Comparison of ENCODE assay signal across 8 mouse cellular contexts in genomic region chr7:100536804-100537518, GRCm38 (mm10). TPM values are rescaled to one million over a fixed set of nuclear protein-coding genes. Genes with fewer than 3 reads are reported as not detected.
A peak's percentile ranks its signal among the peaks of the same experiment; 100 is the strongest.
DNase-seq lines count a peak whose midpoint lies in the region; ATAC-seq and TF ChIP-seq lines count a peak whose summit lies in the region.

Gene Coa4, plus strand, starts transcription at chr7:100537071.

- H3K27me3 ChIP-seq in embryonic facial prominence, embryonic 13.5 days, result no peaks in the 10 kb centered on the region
- no peaks in the 10 kb centered on the region for H3K27me3 ChIP-seq in kidney, adult 2 months (replicated peaks; ENCODE audit: control insufficient read depth, insufficient read depth, low read length)
- no peaks in the 10 kb centered on the region for H3K27me3 ChIP-seq in limb, embryonic 12.5 days
- no peaks in the 10 kb centered on the region for H3K27me3 ChIP-seq in midbrain, embryonic 15.5 days (replicated peaks)
- no peaks in the 10 kb centered on the region for H3K27me3 ChIP-seq in spleen, adult 2 months (ENCODE audit: control insufficient read depth, insufficient read depth, low read length)

- DNase-seq in 3134 (ENCODE audit: extremely low read depth, insufficient read length, low spot score), result peak; percentile 92
- peak; percentile 86 to 90 for DNase-seq in adrenal gland, postnatal 36 days
- peak; percentile 90 to 92 for DNase-seq in heart, adult 18-20 months
- peak; percentile 94 for DNase-seq in kidney, adult 2 months
- DNase-seq in spleen, adult 2 months (ENCODE audit: low read depth in 1 of 2, low spot score in 2 of 2), result peak; percentile 79 to 88

- peaks cover 19% of the 10 kb centered on the region for H3K36me3 ChIP-seq in embryonic facial prominence, embryonic 13.5 days
- H3K36me3 ChIP-seq in kidney, adult 2 months (ENCODE audit: control insufficient read depth, insufficient read depth, low read length), result peaks cover 2% of the 10 kb centered on the region; the same call in 1 of the 2 replicates
- peaks cover 18% of the 10 kb centered on the region for H3K36me3 ChIP-seq in limb, embryonic 12.5 days
- H3K36me3 ChIP-seq in midbrain, embryonic 15.5 days (replicated peaks), result peaks cover 11% of the 10 kb centered on the region
- peaks cover 10% of the 10 kb centered on the region for H3K36me3 ChIP-seq in spleen, adult 2 months (ENCODE audit: control insufficient read depth, insufficient read depth, low read length)

- peak within 1 kb of the TSS; percentile 81 for H3K27ac ChIP-seq in embryonic facial prominence, embryonic 13.5 days
- H3K27ac ChIP-seq in kidney, adult 2 months (ENCODE audit: insufficient read depth, low read depth, low read length), result peak within 1 kb of the TSS; percentile 77
- peak within 1 kb of the TSS; percentile 86 for H3K27ac ChIP-seq in limb, embryonic 12.5 days
- H3K27ac ChIP-seq in midbrain, embryonic 15.5 days, result peak within 1 kb of the TSS; percentile 88
- H3K27ac ChIP-seq in spleen, adult 2 months (ENCODE audit: insufficient read depth, low read length), result peak within 1 kb of the TSS; percentile 77

- ATAC-seq in embryonic facial prominence, embryonic 13.5 days (ENCODE audit: insufficient number of reproducible peaks, insufficient read depth, low FRiP score, low TSS enrichment, low read depth), result peak; percentile 98
- ATAC-seq in limb, embryonic 12.5 days (ENCODE audit: insufficient number of reproducible peaks, insufficient read depth, low FRiP score, low TSS enrichment, low read depth), result peak; percentile 98
- peak; percentile 100 for ATAC-seq in midbrain, embryonic 15.5 days (replicated peaks)

- H3K9ac ChIP-seq in embryonic facial prominence, embryonic 13.5 days, result peak within 1 kb of the TSS; percentile 81
- H3K9ac ChIP-seq in limb, embryonic 12.5 days (replicated peaks), result peak within 1 kb of the TSS; percentile 69
- H3K9ac ChIP-seq in midbrain, embryonic 15.5 days, result peak within 1 kb of the TSS; percentile 65

- no peak for TF ChIP-seq CTCF in kidney, adult 2 months (conservative IDR thresholded peaks at IDR 0.05; ENCODE audit: insufficient read depth, insufficient read length, low read depth, low read length)
- no peak for TF ChIP-seq CTCF in spleen, adult 2 months (IDR thresholded peaks at IDR 0.05; ENCODE audit: extremely low read depth, insufficient read depth, insufficient read length, insufficient replicate concordance)

- H3K4me2 ChIP-seq in embryonic facial prominence, embryonic 13.5 days, result peak within 1 kb of the TSS; percentile 62
- H3K4me2 ChIP-seq in limb, embryonic 12.5 days, result peak within 1 kb of the TSS; percentile 77
- H3K4me2 ChIP-seq in midbrain, embryonic 15.5 days, result peak within 1 kb of the TSS; percentile 60

- WGBS in embryonic facial prominence, embryonic 13.5 days, result under 1% methylated on average over 33 of the region's 33 CpGs
- under 1% methylated on average over 33 of the region's 33 CpGs for WGBS in kidney, adult 2 months
- 1% methylated on average over 33 of the region's 33 CpGs for WGBS in limb, embryonic 12.5 days
- under 1% methylated on average over 33 of the region's 33 CpGs for WGBS in midbrain, embryonic 15.5 days
- under 1% methylated on average over 33 of the region's 33 CpGs for WGBS in spleen, adult 2 months

- H3K4me3 ChIP-seq in embryonic facial prominence, embryonic 13.5 days, result peak within 1 kb of the TSS; percentile 70
- peak within 1 kb of the TSS; percentile 76 for H3K4me3 ChIP-seq in kidney, adult 2 months (ENCODE audit: insufficient read depth, low read depth, low read length)
- peak within 1 kb of the TSS; percentile 69 for H3K4me3 ChIP-seq in limb, embryonic 12.5 days (replicated peaks)
- H3K4me3 ChIP-seq in midbrain, embryonic 15.5 days, result peak within 1 kb of the TSS; percentile 58
- peak within 1 kb of the TSS; percentile 95 for H3K4me3 ChIP-seq in spleen, adult 2 months (ENCODE audit: extremely low read depth, insufficient read depth, insufficient read length)

- no peak for TF ChIP-seq POLR2A in kidney, adult 2 months (IDR thresholded peaks at IDR 0.05; ENCODE audit: low read depth, low read length)
- peak; percentile 7 for TF ChIP-seq POLR2A in spleen, adult 2 months (IDR thresholded peaks at IDR 0.05; ENCODE audit: low read depth, low read length)

- H3K4me1 ChIP-seq in embryonic facial prominence, embryonic 13.5 days, result peaks cover 10% of the 10 kb centered on the region
- H3K4me1 ChIP-seq in kidney, adult 2 months (ENCODE audit: control insufficient read depth, insufficient read depth, low read length), result peaks cover 2% of the 10 kb centered on the region; the same call in 1 of the 2 replicates
- H3K4me1 ChIP-seq in limb, embryonic 12.5 days (replicated peaks), result peaks cover 11% of the 10 kb centered on the region
- peaks cover 9% of the 10 kb centered on the region for H3K4me1 ChIP-seq in midbrain, embryonic 15.5 days
- H3K4me1 ChIP-seq in spleen, adult 2 months (ENCODE audit: control insufficient read depth, insufficient read depth, insufficient read length), result peaks cover 2% of the 10 kb centered on the region; the same call in 1 of the 2 replicates

- H3K9me3 ChIP-seq in embryonic facial prominence, embryonic 13.5 days, result no peaks in the 10 kb centered on the region
- H3K9me3 ChIP-seq in limb, embryonic 12.5 days, result no peaks in the 10 kb centered on the region
- H3K9me3 ChIP-seq in midbrain, embryonic 15.5 days, result no peaks in the 10 kb centered on the region

RNA-seq across cellular contexts. Expression of gene Coa4, which starts in this region (rescaled TPM):
- total RNA-seq in adrenal gland, postnatal 36 days (2021), result 10 to 100 TPM in 1 of 2 experiments, 1 to 10 TPM in 1; 9.1 to 10.4 TPM
- polyA plus RNA-seq in embryonic facial prominence, embryonic 13.5 days (2015; fragmentation: Nextera tagmentation; extraction: Ambion mirVana), result 17.6 and 18.8 TPM in 2 replicates
- total RNA-seq in heart, adult 18-20 months (2021), result 10 to 100 TPM; 16.2 to 17.6 TPM
- 12.6 and 16.1 TPM in 2 replicates for polyA plus RNA-seq in kidney, adult 2 months (2012; rRNA removed)
- 15.7 and 21.3 TPM in 2 replicates for polyA plus RNA-seq in limb, embryonic 12.5 days (2016; fragmentation: Nextera tagmentation; extraction: Ambion mirVana)
- polyA plus RNA-seq in midbrain, embryonic 15.5 days (2015; fragmentation: Nextera tagmentation; extraction: Ambion mirVana), result 15.5 and 17.7 TPM in 2 replicates
- polyA plus RNA-seq in spleen, adult 2 months (2012; rRNA removed), result 7.7 and 7.8 TPM in 2 replicates

Comparison
In these comparisons a context has a peak if more than half of its experiments do, and no peak if none do; other contexts are left out.
1. Peak in every context shown above with its lines: DNase-seq, ATAC-seq, H3K4me3 ChIP-seq and H3K27ac ChIP-seq.